8 mouse cellular contexts compared by ENCODE assay signal in genomic region chr3:107459196-107459772, GRCm38 (mm10). TPM values are rescaled to one million over a fixed set of nuclear protein-coding genes. Genes with fewer than 3 reads are reported as not detected.
DNase-seq lines count a peak whose midpoint lies in the region; ATAC-seq and TF ChIP-seq lines count a peak whose summit lies in the region.

Gene Kcnc4, minus strand, starts transcription at chr3:107459552.

- under 1% methylated on average over 66 of the region's 68 CpGs for WGBS in embryonic facial prominence, embryonic 13.5 days
- WGBS in limb, embryonic 11.5 days, result under 1% methylated on average over 67 of the region's 68 CpGs
- WGBS in small intestine, adult 2 months, result 1% methylated on average over 68 of the region's 68 CpGs

- H3K4me2 ChIP-seq in embryonic facial prominence, embryonic 13.5 days, result peak within 1 kb of the TSS; percentile 99
- peak within 1 kb of the TSS; percentile 98 for H3K4me2 ChIP-seq in limb, embryonic 11.5 days (ENCODE audit: low read depth, severe bottlenecking)

- H3K9me3 ChIP-seq in embryonic facial prominence, embryonic 13.5 days, result no peaks in the 10 kb centered on the region
- no peaks in the 10 kb centered on the region for H3K9me3 ChIP-seq in limb, embryonic 11.5 days (ENCODE audit: control insufficient read depth, low read length)

- peak within 1 kb of the TSS; percentile 89 for H3K27ac ChIP-seq in left cerebral cortex, adult 2 months
- no peak within 1 kb of the TSS for H3K27ac ChIP-seq in embryonic facial prominence, embryonic 13.5 days
- H3K27ac ChIP-seq in limb, embryonic 11.5 days (replicated peaks; ENCODE audit: low read depth, low read length), result no peak within 1 kb of the TSS
- H3K27ac ChIP-seq in small intestine, adult 2 months (ENCODE audit: insufficient read depth, low read depth, low read length), result no peak within 1 kb of the TSS

- H3K4me1 ChIP-seq in embryonic facial prominence, embryonic 13.5 days, result peaks cover 26% of the 10 kb centered on the region
- H3K4me1 ChIP-seq in limb, embryonic 11.5 days (ENCODE audit: control insufficient read depth, insufficient read depth, low read length), result peaks cover 19% of the 10 kb centered on the region
- peaks cover 5% of the 10 kb centered on the region; the same call in 1 of the 2 replicates for H3K4me1 ChIP-seq in small intestine, adult 2 months (ENCODE audit: control insufficient read depth, insufficient read depth, insufficient read length, low read length)

- no peak for TF ChIP-seq CTCF in left cerebral cortex, adult 2 months (IDR thresholded peaks at IDR 0.05)
- no peak for TF ChIP-seq CTCF in small intestine, adult 2 months (IDR thresholded peaks at IDR 0.05; ENCODE audit: extremely low read depth, insufficient read length, insufficient replicate concordance, low read depth, low read length)

- peak in 1 of 2 experiments; percentile 52 for DNase-seq in left cerebral cortex, adult 2 months (ENCODE audit: extremely low spot score in 1 of 2, low spot score in 2 of 2)
- no peak for DNase-seq in left cerebral cortex, adult 11 months (ENCODE audit: low spot score)
- peak; percentile 37 for DNase-seq in adrenal gland, postnatal 25 days
- DNase-seq in heart, postnatal 4 days, result peak; percentile 30
- no peak for DNase-seq in limb, embryonic 11.5 days (ENCODE audit: low spot score)
- no peak for DNase-seq in spleen, adult 18-20 months

- H3K27me3 ChIP-seq in embryonic facial prominence, embryonic 13.5 days, result peaks cover 94% of the 10 kb centered on the region
- H3K27me3 ChIP-seq in limb, embryonic 11.5 days (ENCODE audit: control insufficient read depth, insufficient read depth, low read length), result peaks cover 65% of the 10 kb centered on the region
- peaks cover 47% of the 10 kb centered on the region for H3K27me3 ChIP-seq in small intestine, adult 2 months (ENCODE audit: control insufficient read depth, insufficient read depth, low read length)

- TF ChIP-seq POLR2A in small intestine, adult 2 months (IDR thresholded peaks at IDR 0.05; ENCODE audit: low read depth, low read length), result no peak

- H3K4me3 ChIP-seq in left cerebral cortex, adult 2 months, result peak within 1 kb of the TSS; percentile 70
- H3K4me3 ChIP-seq in embryonic facial prominence, embryonic 13.5 days, result peak within 1 kb of the TSS; percentile 57
- H3K4me3 ChIP-seq in limb, embryonic 11.5 days (ENCODE audit: low read depth, low read length), result peak within 1 kb of the TSS; percentile 53
- peak within 1 kb of the TSS; percentile 40 for H3K4me3 ChIP-seq in small intestine, adult 2 months (ENCODE audit: low read depth, low read length)

- no peak; the same call in 1 of the 2 replicates for ATAC-seq in embryonic facial prominence, embryonic 13.5 days (ENCODE audit: insufficient number of reproducible peaks, insufficient read depth, low FRiP score, low TSS enrichment, low read depth)
- peak; percentile 22; the same call in 1 of the 2 replicates for ATAC-seq in limb, embryonic 11.5 days (ENCODE audit: insufficient number of reproducible peaks, low FRiP score, low TSS enrichment, low read depth)

- H3K36me3 ChIP-seq in embryonic facial prominence, embryonic 13.5 days, result no peaks in the 10 kb centered on the region
- H3K36me3 ChIP-seq in limb, embryonic 11.5 days (ENCODE audit: control insufficient read depth, insufficient read depth, low read length), result no peaks in the 10 kb centered on the region
- H3K36me3 ChIP-seq in small intestine, adult 2 months (ENCODE audit: control insufficient read depth, insufficient read depth, low read length), result no peaks in the 10 kb centered on the region

- H3K9ac ChIP-seq in embryonic facial prominence, embryonic 13.5 days, result peak within 1 kb of the TSS; percentile 54
- H3K9ac ChIP-seq in limb, embryonic 11.5 days (ENCODE audit: low read length), result peak within 1 kb of the TSS; percentile 30

- intact Hi-C loops in left cerebral cortex, adult 2 months (cut with DNase I), result no loop called here

RNA-seq across cellular contexts. Expression of gene Kcnc4, which starts in this region (rescaled TPM):
- total RNA-seq in left cerebral cortex, adult 2 months (2021), result 10 to 100 TPM; 68.4 to 73.4 TPM
- 7.6 and 8.3 TPM in 2 replicates for total RNA-seq in adrenal gland, postnatal 25 days (2021)
- polyA plus RNA-seq in embryonic facial prominence, embryonic 13.5 days (2015; fragmentation: Nextera tagmentation; extraction: Ambion mirVana), result 0.21 and 0.22 TPM in 2 replicates
- total RNA-seq in heart, postnatal 4 days (2021), result under 1 TPM; 0.21 to 0.61 TPM
- 0.04 and 0.07 TPM in 2 replicates for polyA plus RNA-seq in limb, embryonic 11.5 days (2014; fragmentation: Nextera tagmentation; extraction: Ambion mirVana)
- polyA plus RNA-seq in small intestine, adult 2 months (2012; rRNA removed), result 0.19 and 0.25 TPM in 2 replicates

Comparison
In these comparisons a context has a peak if more than half of its experiments do, and no peak if none do; other contexts are left out.
1. Peak in DNase-seq in heart, postnatal 4 days; RNA of the gene not detected or under 1 TPM.
2. Peak in ATAC-seq, H3K4me3 ChIP-seq, H3K9ac ChIP-seq and H3K4me2 ChIP-seq in limb, embryonic 11.5 days; RNA of the gene not detected or under 1 TPM.